In genomic region chr7:31087262-31087661, GRCm38 (mm10) we compare ENCODE assay signal across 22 mouse cellular contexts. TPM values are rescaled to one million over a fixed set of nuclear protein-coding genes. Genes with fewer than 3 reads are reported as not detected.
DNase-seq lines count a peak whose midpoint lies in the region; ATAC-seq and TF ChIP-seq lines count a peak whose summit lies in the region.
"Had no signal": no experiment of that assay in that cellular context is flagged by ENCODE, and none has a peak within 500 bp of the region (broad histone marks: within the 10 kb centered on the region; RNA-seq: fewer than 3 reads in every experiment).

No protein-coding gene starts in this region.

- no peak overlapping the region for H3K4me2 ChIP-seq in heart, embryonic 16.5 days (ENCODE audit: low read depth, low read length)
- H3K4me2 ChIP-seq: heart, embryonic 12.5 days; hindbrain, embryonic 15.5 days; kidney, embryonic 15.5 days; limb, embryonic 12.5 days; liver, embryonic 11.5 days; midbrain, embryonic 12.5 days had no signal

- no peak overlapping the region for H3K9ac ChIP-seq in heart, embryonic 16.5 days (ENCODE audit: low read length)
- H3K9ac ChIP-seq: heart, embryonic 12.5 days; hindbrain, embryonic 15.5 days; kidney, embryonic 15.5 days; limb, embryonic 12.5 days; midbrain, embryonic 12.5 days had no signal

- H3K36me3 ChIP-seq in heart, embryonic 16.5 days (ENCODE audit: control insufficient read depth, insufficient read depth) = no peaks in the 10 kb centered on the region
- no peaks in the 10 kb centered on the region for H3K36me3 ChIP-seq in spleen, adult 2 months (ENCODE audit: control insufficient read depth, insufficient read depth, low read length)
- H3K36me3 ChIP-seq: heart, embryonic 12.5 days; hindbrain, embryonic 15.5 days; kidney, embryonic 15.5 days; limb, embryonic 12.5 days; midbrain, embryonic 12.5 days had no signal

- no peak for ATAC-seq in heart, embryonic 16.5 days (replicated peaks; ENCODE audit: extremely low read depth, insufficient read depth, low FRiP score)
- ATAC-seq in activated CD4-positive, CD25-positive, alpha-beta regulatory T cell, adult 4 months = peak; percentile 48
- ATAC-seq: intestine, postnatal 0 days had no signal

- no peaks in the 10 kb centered on the region; the same call in 1 of the 2 replicates for H3K9me3 ChIP-seq in heart, embryonic 16.5 days (replicated peaks; ENCODE audit: control insufficient read depth, low read length)
- H3K9me3 ChIP-seq: heart, embryonic 12.5 days; hindbrain, embryonic 15.5 days; kidney, embryonic 15.5 days; limb, embryonic 12.5 days had no signal

- no peak for TF ChIP-seq CTCF in spleen, adult 2 months (IDR thresholded peaks at IDR 0.05; ENCODE audit: extremely low read depth, insufficient read depth, insufficient read length, insufficient replicate concordance)
- no peak for TF ChIP-seq CTCF in olfactory bulb, adult 2 months (IDR thresholded peaks at IDR 0.05; ENCODE audit: insufficient read depth, low read depth, low read length)

- H3K27ac ChIP-seq in heart, embryonic 16.5 days (ENCODE audit: low read length) = peak overlapping the region; percentile 73
- peak overlapping the region; percentile 44 for H3K27ac ChIP-seq in spleen, adult 2 months (ENCODE audit: insufficient read depth, low read length)
- peak overlapping the region; percentile 6; the same call in 1 of the 2 replicates for H3K27ac ChIP-seq in olfactory bulb, adult 2 months (ENCODE audit: insufficient read depth, low read depth, low read length)
- H3K27ac ChIP-seq: hindbrain, embryonic 15.5 days; kidney, embryonic 15.5 days; limb, embryonic 12.5 days; midbrain, embryonic 12.5 days had no signal

- no peak for DNase-seq in heart, adult 9 months (ENCODE audit: low spot score in 2 of 2)
- DNase-seq in spleen, adult 2 months (ENCODE audit: low read depth in 1 of 2, low spot score in 2 of 2) = no peak
- DNase-seq in spleen, adult 18-20 months = no peak
- no peak for DNase-seq in B cell, adult 2 months
- no peak for DNase-seq in ovary, postnatal 14 days (ENCODE audit: low spot score)
- DNase-seq: cerebellum, adult 11 months; cerebellum, adult 9-11 months; kidney, postnatal 4 days; layer of hippocampus, adult 9-11 months; lung, adult 2 months; thymus, adult 2 months had no signal

- TF ChIP-seq POLR2A in spleen, adult 2 months (IDR thresholded peaks at IDR 0.05; ENCODE audit: low read depth, low read length) = no peak
- TF ChIP-seq POLR2A in olfactory bulb, adult 2 months (IDR thresholded peaks at IDR 0.05; ENCODE audit: insufficient read depth, low read depth, low read length) = no peak

- peaks cover 16% of the 10 kb centered on the region for H3K4me1 ChIP-seq in heart, embryonic 16.5 days (ENCODE audit: control insufficient read depth, insufficient read depth, low read length)
- peaks cover 17% of the 10 kb centered on the region for H3K4me1 ChIP-seq in spleen, adult 2 months (ENCODE audit: control insufficient read depth, insufficient read depth, insufficient read length)
- H3K4me1 ChIP-seq in olfactory bulb, adult 2 months (ENCODE audit: control insufficient read depth, insufficient read depth, low read length) = peaks cover 26% of the 10 kb centered on the region
- H3K4me1 ChIP-seq: hindbrain, embryonic 15.5 days had no signal

- 51% methylated on average over 2 of the region's 2 CpGs for WGBS in heart, embryonic 16.5 days
- WGBS in spleen, adult 2 months = 18% methylated on average over 2 of the region's 2 CpGs
- WGBS in olfactory bulb, adult 2 months = 75% methylated on average over 2 of the region's 2 CpGs

- no peak overlapping the region for H3K4me3 ChIP-seq in heart, embryonic 16.5 days (ENCODE audit: low read length)
- H3K4me3 ChIP-seq in spleen, adult 2 months (ENCODE audit: extremely low read depth, insufficient read depth, insufficient read length) = no peak overlapping the region
- H3K4me3 ChIP-seq in olfactory bulb, adult 2 months (ENCODE audit: insufficient read depth, low read depth, low read length) = no peak overlapping the region
- H3K4me3 ChIP-seq: heart, embryonic 12.5 days; hindbrain, embryonic 15.5 days; kidney, embryonic 15.5 days; limb, embryonic 12.5 days; midbrain, embryonic 12.5 days had no signal

- no peaks in the 10 kb centered on the region for H3K27me3 ChIP-seq in heart, embryonic 16.5 days (ENCODE audit: control insufficient read depth, insufficient read depth, low read length)
- H3K27me3 ChIP-seq in spleen, adult 2 months (ENCODE audit: control insufficient read depth, insufficient read depth, low read length) = no peaks in the 10 kb centered on the region
- H3K27me3 ChIP-seq: heart, embryonic 12.5 days; hindbrain, embryonic 15.5 days; kidney, embryonic 15.5 days; limb, embryonic 12.5 days; midbrain, embryonic 12.5 days had no signal

RNA-seq across cellular contexts. Expression of gene Fxyd3, which starts 10.8 kb away (rescaled TPM):
- 8.0 and 10.1 TPM in 2 replicates for polyA plus RNA-seq in heart, embryonic 16.5 days (2015; fragmentation: Nextera tagmentation; extraction: Ambion mirVana)
- polyA plus RNA-seq in spleen, adult 2 months (2012; rRNA removed) = 0.94 and 1.8 TPM in 2 replicates
- polyA plus RNA-seq in activated CD4-positive, CD25-positive, alpha-beta regulatory T cell, adult 4 months (2017; shearing (Covaris generic)) = not detected
- not detected in 2 replicates for polyA plus RNA-seq in olfactory bulb, adult 2 months (2012; ENCODE audit: insufficient read depth, insufficient read length, low replicate concordance, missing spikeins)

RNA-seq across cellular contexts. Expression of gene Hpn, which starts 27.8 kb away (rescaled TPM):
- polyA plus RNA-seq in heart, embryonic 16.5 days (2015; fragmentation: Nextera tagmentation; extraction: Ambion mirVana) = 2.6 and 3.1 TPM in 2 replicates
- 22.1 and 26.8 TPM in 2 replicates for polyA plus RNA-seq in spleen, adult 2 months (2012; rRNA removed)
- 1 to 10 TPM; 4.3 to 5.6 TPM for polyA plus RNA-seq in activated CD4-positive, CD25-positive, alpha-beta regulatory T cell, adult 4 months (2017; shearing (Covaris generic))
- polyA plus RNA-seq in olfactory bulb, adult 2 months (2012; ENCODE audit: insufficient read depth, insufficient read length, low replicate concordance, missing spikeins) = not detected in 2 replicates
- polyA plus RNA-seq: C2C12 had no signal

RNA-seq across cellular contexts. Expression of gene Lgi4, which starts 28.1 kb away (rescaled TPM):
- 0.09 and 0.11 TPM in 2 replicates for polyA plus RNA-seq in heart, embryonic 16.5 days (2015; fragmentation: Nextera tagmentation; extraction: Ambion mirVana)
- 0.92 and 1.0 TPM in 2 replicates for polyA plus RNA-seq in spleen, adult 2 months (2012; rRNA removed)
- polyA plus RNA-seq in activated CD4-positive, CD25-positive, alpha-beta regulatory T cell, adult 4 months (2017; shearing (Covaris generic)) = under 1 TPM in 1 of 2 experiments, not detected in 1; 0.19 TPM
- polyA plus RNA-seq in olfactory bulb, adult 2 months (2012; ENCODE audit: insufficient read depth, insufficient read length, low replicate concordance, missing spikeins) = not detected in 2 replicates

RNA-seq across cellular contexts. Expression of gene Fxyd1, which starts 30.3 kb away (rescaled TPM):
- 1,006 and 1,110 TPM in 2 replicates for polyA plus RNA-seq in heart, embryonic 16.5 days (2015; fragmentation: Nextera tagmentation; extraction: Ambion mirVana)
- 60.6 and 67.6 TPM in 2 replicates for polyA plus RNA-seq in spleen, adult 2 months (2012; rRNA removed)
- not detected for polyA plus RNA-seq in activated CD4-positive, CD25-positive, alpha-beta regulatory T cell, adult 4 months (2017; shearing (Covaris generic))
- polyA plus RNA-seq in olfactory bulb, adult 2 months (2012; ENCODE audit: insufficient read depth, insufficient read length, low replicate concordance, missing spikeins) = not detected in 2 replicates

RNA-seq across cellular contexts. Expression of gene Fxyd7, which starts 36.0 kb away (rescaled TPM):
- 1.1 TPM in 2 replicates for polyA plus RNA-seq in heart, embryonic 16.5 days (2015; fragmentation: Nextera tagmentation; extraction: Ambion mirVana)
- 1.1 and 1.2 TPM in 2 replicates for polyA plus RNA-seq in spleen, adult 2 months (2012; rRNA removed)
- not detected for polyA plus RNA-seq in activated CD4-positive, CD25-positive, alpha-beta regulatory T cell, adult 4 months (2017; shearing (Covaris generic))
- polyA plus RNA-seq in olfactory bulb, adult 2 months (2012; ENCODE audit: insufficient read depth, insufficient read length, low replicate concordance, missing spikeins) = not detected in 2 replicates
- polyA plus RNA-seq: C2C12 had no signal

Comparison
In these comparisons a context has a peak if more than half of its experiments do, and no peak if none do; other contexts are left out.
1. H3K27ac ChIP-seq: peak in every context shown above with its lines; median percentile 73 in heart, embryonic 16.5 days; 44 in spleen, adult 2 months; 6 in olfactory bulb, adult 2 months.